Comparison of ENCODE assay signal across 10 mouse cellular contexts in genomic region chr7:18402527-18403237, GRCm38 (mm10). TPM values are rescaled to one million over a fixed set of nuclear protein-coding genes. Genes with fewer than 3 reads are reported as not detected.
DNase-seq lines count a peak whose midpoint lies in the region; ATAC-seq lines count a peak whose summit lies in the region.
"Had no signal": no experiment of that assay in that cellular context is flagged by ENCODE, and none has a peak within 500 bp of the region (broad histone marks: within the 10 kb centered on the region; RNA-seq: fewer than 3 reads in every experiment).

No protein-coding gene starts in this region.

- WGBS in heart, embryonic 14.5 days = 29% methylated on average over 34 of the region's 35 CpGs
- WGBS in embryonic facial prominence, embryonic 12.5 days = 32% methylated on average over 30 of the region's 35 CpGs
- 30% methylated on average over 31 of the region's 35 CpGs for WGBS in hindbrain, embryonic 15.5 days
- 42% methylated on average over 35 of the region's 35 CpGs for WGBS in neural tube, embryonic 12.5 days

- no peak overlapping the region for H3K4me3 ChIP-seq in heart, embryonic 14.5 days (ENCODE audit: control insufficient read depth in 1 of 2, insufficient read depth in 1 of 2, low read depth in 1 of 2, low read length in 2 of 2)
- H3K4me3 ChIP-seq in embryonic facial prominence, embryonic 12.5 days = peak overlapping the region; percentile 18
- peak overlapping the region; percentile 31 for H3K4me3 ChIP-seq in hindbrain, embryonic 15.5 days
- peak overlapping the region; percentile 18; the same call in 1 of the 2 replicates for H3K4me3 ChIP-seq in neural tube, embryonic 12.5 days
- H3K4me3 ChIP-seq: lung, embryonic 15.5 days had no signal

- 0 out of 2 replicates have a peak, but pooled peaks have one; percentile 26 for ATAC-seq in heart, embryonic 14.5 days (ENCODE audit: insufficient number of reproducible peaks, insufficient read depth, low FRiP score, low read depth)
- ATAC-seq in embryonic facial prominence, embryonic 12.5 days (ENCODE audit: insufficient number of reproducible peaks, insufficient read depth, low FRiP score, low TSS enrichment) = peak; percentile 28; the same call in 1 of the 2 replicates
- peak; percentile 94 for ATAC-seq in hindbrain, embryonic 15.5 days (ENCODE audit: low FRiP score, low read depth)
- ATAC-seq in neural tube, embryonic 12.5 days (ENCODE audit: low FRiP score, low read depth) = peak; percentile 56

- H3K36me3 ChIP-seq in heart, embryonic 14.5 days (ENCODE audit: control insufficient read depth, insufficient read depth, low read length) = no peaks in the 10 kb centered on the region
- H3K36me3 ChIP-seq in embryonic facial prominence, embryonic 12.5 days = no peaks in the 10 kb centered on the region
- H3K36me3 ChIP-seq in hindbrain, embryonic 15.5 days = no peaks in the 10 kb centered on the region
- H3K36me3 ChIP-seq in neural tube, embryonic 12.5 days = no peaks in the 10 kb centered on the region
- H3K36me3 ChIP-seq: lung, embryonic 15.5 days had no signal

- no peak overlapping the region for H3K9ac ChIP-seq in heart, embryonic 14.5 days (ENCODE audit: low read length)
- no peak overlapping the region for H3K9ac ChIP-seq in embryonic facial prominence, embryonic 12.5 days
- H3K9ac ChIP-seq in hindbrain, embryonic 15.5 days = no peak overlapping the region
- no peak overlapping the region for H3K9ac ChIP-seq in neural tube, embryonic 12.5 days
- H3K9ac ChIP-seq: lung, embryonic 15.5 days had no signal

- no peak overlapping the region for H3K27ac ChIP-seq in heart, embryonic 14.5 days (replicated peaks in 1 of 2; ENCODE audit: control insufficient read depth in 1 of 2, insufficient read depth in 1 of 2, low read depth in 2 of 2, low read length in 2 of 2)
- no peak overlapping the region for H3K27ac ChIP-seq in embryonic facial prominence, embryonic 12.5 days
- peak overlapping the region; percentile 45; the same call in 1 of the 2 replicates for H3K27ac ChIP-seq in hindbrain, embryonic 15.5 days (replicated peaks)
- no peak overlapping the region for H3K27ac ChIP-seq in neural tube, embryonic 12.5 days
- H3K27ac ChIP-seq: lung, embryonic 15.5 days had no signal

- peaks cover 15% of the 10 kb centered on the region for H3K9me3 ChIP-seq in heart, embryonic 14.5 days (ENCODE audit: control insufficient read depth, low read length)
- H3K9me3 ChIP-seq in embryonic facial prominence, embryonic 12.5 days = peaks cover 9% of the 10 kb centered on the region
- peaks cover 8% of the 10 kb centered on the region; the same call in 1 of the 2 replicates for H3K9me3 ChIP-seq in hindbrain, embryonic 15.5 days
- peaks cover 14% of the 10 kb centered on the region for H3K9me3 ChIP-seq in neural tube, embryonic 12.5 days

- H3K4me2 ChIP-seq in heart, embryonic 14.5 days (ENCODE audit: low read length) = no peak overlapping the region
- no peak overlapping the region for H3K4me2 ChIP-seq in embryonic facial prominence, embryonic 12.5 days (replicated peaks)
- peak overlapping the region; percentile 31 for H3K4me2 ChIP-seq in hindbrain, embryonic 15.5 days
- H3K4me2 ChIP-seq in neural tube, embryonic 12.5 days (replicated peaks) = no peak overlapping the region
- H3K4me2 ChIP-seq: lung, embryonic 15.5 days had no signal

- H3K4me1 ChIP-seq in heart, embryonic 14.5 days (ENCODE audit: control insufficient read depth in 2 of 2, insufficient read depth in 2 of 2, low read length in 2 of 2) = no peaks in the 10 kb centered on the region
- no peaks in the 10 kb centered on the region for H3K4me1 ChIP-seq in embryonic facial prominence, embryonic 12.5 days
- H3K4me1 ChIP-seq in hindbrain, embryonic 15.5 days (replicated peaks) = no peaks in the 10 kb centered on the region
- no peaks in the 10 kb centered on the region for H3K4me1 ChIP-seq in neural tube, embryonic 12.5 days
- H3K4me1 ChIP-seq: lung, embryonic 15.5 days had no signal

- H3K27me3 ChIP-seq in heart, embryonic 14.5 days (ENCODE audit: control insufficient read depth, insufficient read depth, low read length) = no peaks in the 10 kb centered on the region
- no peaks in the 10 kb centered on the region for H3K27me3 ChIP-seq in embryonic facial prominence, embryonic 12.5 days
- H3K27me3 ChIP-seq in hindbrain, embryonic 15.5 days = no peaks in the 10 kb centered on the region
- H3K27me3 ChIP-seq in neural tube, embryonic 12.5 days (replicated peaks) = no peaks in the 10 kb centered on the region
- H3K27me3 ChIP-seq: lung, embryonic 15.5 days had no signal

- no peak for DNase-seq in heart, adult 9 months (ENCODE audit: low spot score in 2 of 2)
- no peak for DNase-seq in lung, postnatal 4 days
- no peak for DNase-seq in natural killer cell, adult 2 months (ENCODE audit: low spot score in 2 of 2)
- DNase-seq in adrenal gland, postnatal 25 days = no peak

RNA-seq across cellular contexts. Expression of gene Psg28, which starts 29.2 kb away (rescaled TPM):
- not detected in 2 replicates for polyA plus RNA-seq in heart, embryonic 14.5 days (2014; fragmentation: Nextera tagmentation; extraction: Ambion mirVana)
- not detected in 2 replicates for polyA plus RNA-seq in embryonic facial prominence, embryonic 12.5 days (2016; fragmentation: Nextera tagmentation; extraction: Ambion mirVana)
- not detected in 2 replicates for polyA plus RNA-seq in hindbrain, embryonic 15.5 days (2015; fragmentation: Nextera tagmentation; extraction: Ambion mirVana)
- polyA plus RNA-seq in neural tube, embryonic 12.5 days (2016; fragmentation: Nextera tagmentation; extraction: Ambion mirVana) = not detected in 2 replicates
- not detected in 2 replicates for total RNA-seq in adrenal gland, postnatal 25 days (2021)
- polyA plus RNA-seq: lung, embryonic 15.5 days; spleen, adult 2 months had no signal

RNA-seq across cellular contexts. Expression of gene Psg18, which starts 47.9 kb away (rescaled TPM):
- polyA plus RNA-seq in heart, embryonic 14.5 days (2014; fragmentation: Nextera tagmentation; extraction: Ambion mirVana) = not detected in 2 replicates
- polyA plus RNA-seq in embryonic facial prominence, embryonic 12.5 days (2016; fragmentation: Nextera tagmentation; extraction: Ambion mirVana) = not detected in 2 replicates
- not detected in 2 replicates for polyA plus RNA-seq in hindbrain, embryonic 15.5 days (2015; fragmentation: Nextera tagmentation; extraction: Ambion mirVana)
- polyA plus RNA-seq in neural tube, embryonic 12.5 days (2016; fragmentation: Nextera tagmentation; extraction: Ambion mirVana) = not detected in 2 replicates
- not detected in 2 replicates for total RNA-seq in adrenal gland, postnatal 25 days (2021)
- polyA plus RNA-seq: lung, embryonic 15.5 days; spleen, adult 2 months had no signal

Comparison
In these comparisons a context has a peak if more than half of its experiments do, and no peak if none do; other contexts are left out.
1. ATAC-seq: peak in every context shown above with its lines; median percentile 94 in hindbrain, embryonic 15.5 days; 56 in neural tube, embryonic 12.5 days; 28 in embryonic facial prominence, embryonic 12.5 days; 26 in heart, embryonic 14.5 days.
2. H3K4me3 ChIP-seq: peak in embryonic facial prominence, embryonic 12.5 days (single experiment), hindbrain, embryonic 15.5 days (single experiment) and neural tube, embryonic 12.5 days (single experiment); none in heart, embryonic 14.5 days (0 of 2).